Mouse (Mus musculus): Measurements from ENCODE around the gene Caprin2. TPM values are rescaled to one million over a fixed set of nuclear protein-coding genes. Genes with fewer than 3 reads are reported as not detected.
A peak's percentile ranks its signal among the peaks of the same experiment; 100 is the strongest.
"Not testable (repeated sequence)": the region's sequence is repeated elsewhere in the genome, so short reads cannot be mapped to it uniquely, and the experiment has no call there.

Caprin2 gene
- total RNA-seq (2021), result 10 to 100 TPM; 17.9 to 20.2 TPM
- long read RNA-seq, experiment 1, transcript Caprin2-202 (19 exons, 3,697 nt), result major isoform, 22 of 30 reads
- long read RNA-seq, experiment 1, partial matches to known transcripts, result 1 of 30 reads
- long read RNA-seq, experiment 1, other reads (novel, unspliced or antisense), result 6 of 30 reads
- long read RNA-seq, experiment 2, transcript Caprin2-202 (19 exons, 3,697 nt), result major isoform, 9 of 21 reads
- long read RNA-seq, experiment 2, partial matches to known transcripts, result 1 of 21 reads
- long read RNA-seq, experiment 2, other reads (novel, unspliced or antisense), result 9 of 21 reads

GRCm38 (mm10) chr6:148895773-148896506 is at the start of gene Caprin2:
Gene Caprin2 (minus strand): TSS chr6:148896237.
- DNase-seq (ENCODE audit: low spot score in 2 of 2), result peak; percentile 86 to 90

GRCm38 (mm10) chr6:148944767-148945508 is 48.9 kb upstream of the Caprin2 start:
- DNase-seq (ENCODE audit: low spot score in 2 of 2), result peak; percentile 53 to 71

- DNase-seq (ENCODE audit: low spot score in 2 of 2), result peak in 1 of 2 experiments; percentile 26
Measured at GRCm38 (mm10) chr6:148944344-148944766, 48.3 kb upstream of the Caprin2 start.

- DNase-seq (ENCODE audit: low spot score in 2 of 2), result no peak
Measured at GRCm38 (mm10) chr6:148943695-148944094, 47.7 kb upstream of the Caprin2 start.

GRCm38 (mm10) chr6:148942406-148942805 is 46.4 kb upstream of the Caprin2 start:
- no peak for DNase-seq (ENCODE audit: low spot score in 2 of 2)

- DNase-seq (ENCODE audit: low spot score in 2 of 2), result no peak
Measured at GRCm38 (mm10) chr6:148941880-148942279, 45.8 kb upstream of the Caprin2 start.

- DNase-seq (ENCODE audit: low spot score in 2 of 2), result not testable (repeated sequence)
Measured at GRCm38 (mm10) chr6:148940383-148940782, 44.3 kb upstream of the Caprin2 start.

GRCm38 (mm10) chr6:148937693-148938092 is 41.7 kb upstream of the Caprin2 start:
- no peak for DNase-seq (ENCODE audit: low spot score in 2 of 2)

- DNase-seq (ENCODE audit: low spot score in 2 of 2), result no peak
Measured at GRCm38 (mm10) chr6:148934961-148935590, 39.0 kb upstream of the Caprin2 start.

- no peak for DNase-seq (ENCODE audit: low spot score in 2 of 2)
Measured at GRCm38 (mm10) chr6:148931281-148931680, 35.2 kb upstream of the Caprin2 start.

- DNase-seq (ENCODE audit: low spot score in 2 of 2), result no peak
Measured at GRCm38 (mm10) chr6:148918841-148919398, 22.9 kb upstream of the Caprin2 start.

- DNase-seq (ENCODE audit: low spot score in 2 of 2), result no peak
Measured at GRCm38 (mm10) chr6:148917672-148918071, 21.6 kb upstream of the Caprin2 start.

- DNase-seq (ENCODE audit: low spot score in 2 of 2), result no peak
Measured at GRCm38 (mm10) chr6:148916817-148917216, 20.8 kb upstream of the Caprin2 start.

GRCm38 (mm10) chr6:148913938-148914337 is 17.9 kb upstream of the Caprin2 start:
- DNase-seq (ENCODE audit: low spot score in 2 of 2), result peak in 1 of 2 experiments; percentile 27

GRCm38 (mm10) chr6:148911906-148912305 is 15.9 kb upstream of the Caprin2 start:
- not testable (repeated sequence) for DNase-seq (ENCODE audit: low spot score in 2 of 2)

- no peak for DNase-seq (ENCODE audit: low spot score in 2 of 2)
Measured at GRCm38 (mm10) chr6:148906958-148907357, 10.9 kb upstream of the Caprin2 start.

GRCm38 (mm10) chr6:148902728-148903127 is 6.7 kb upstream of the Caprin2 start:
- DNase-seq (ENCODE audit: low spot score in 2 of 2), result no peak

- no peak for DNase-seq (ENCODE audit: low spot score in 2 of 2)
Measured at GRCm38 (mm10) chr6:148896507-148896851, 442 bp upstream of the Caprin2 start.

GRCm38 (mm10) chr6:148894888-148895772 is 907 bp downstream of the Caprin2 start:
- no peak for DNase-seq (ENCODE audit: low spot score in 2 of 2)

- DNase-seq (ENCODE audit: low spot score in 2 of 2), result no peak
Measured at GRCm38 (mm10) chr6:148873911-148874310, 22.1 kb downstream of the Caprin2 start.
